8 mouse cellular contexts compared by ENCODE assay signal in genomic region chr10:94943401-94943845, GRCm38 (mm10). TPM values are rescaled to one million over a fixed set of nuclear protein-coding genes. Genes with fewer than 3 reads are reported as not detected.
DNase-seq lines count a peak whose midpoint lies in the region; ATAC-seq and TF ChIP-seq lines count a peak whose summit lies in the region.

No protein-coding gene starts in this region.

- H3K9me3 ChIP-seq in forebrain, embryonic 14.5 days (replicated peaks; ENCODE audit: control insufficient read depth, low read length), result no peaks in the 10 kb centered on the region
- no peaks in the 10 kb centered on the region for H3K9me3 ChIP-seq in hindbrain, embryonic 13.5 days
- H3K9me3 ChIP-seq in limb, embryonic 14.5 days (ENCODE audit: control insufficient read depth, low read length), result no peaks in the 10 kb centered on the region
- H3K9me3 ChIP-seq in midbrain, embryonic 13.5 days, result no peaks in the 10 kb centered on the region
- H3K9me3 ChIP-seq in stomach, embryonic 16.5 days (replicated peaks; ENCODE audit: control insufficient read depth, low read length), result no peaks in the 10 kb centered on the region

- H3K27me3 ChIP-seq in forebrain, embryonic 14.5 days (replicated peaks; ENCODE audit: control insufficient read depth, insufficient read depth, low read length), result no peaks in the 10 kb centered on the region
- 0 out of 2 replicates have a peak, but pooled peaks cover 12% of the 10 kb centered on the region for H3K27me3 ChIP-seq in hindbrain, embryonic 13.5 days
- peaks cover 49% of the 10 kb centered on the region for H3K27me3 ChIP-seq in limb, embryonic 14.5 days (ENCODE audit: control insufficient read depth, insufficient read depth, low read length)
- H3K27me3 ChIP-seq in midbrain, embryonic 13.5 days, result peaks cover 13% of the 10 kb centered on the region
- H3K27me3 ChIP-seq in stomach, embryonic 16.5 days (ENCODE audit: control insufficient read depth, insufficient read depth, low read length), result peaks cover 25% of the 10 kb centered on the region

- no peak for TF ChIP-seq CTCF in bone marrow, adult 2 months (IDR thresholded peaks at IDR 0.05; ENCODE audit: control insufficient read depth, insufficient read depth, low read length)

- no peak for TF ChIP-seq POLR2A in bone marrow, adult 2 months (IDR thresholded peaks at IDR 0.05; ENCODE audit: borderline replicate concordance, control insufficient read depth, low read depth, low read length)
- no peak for TF ChIP-seq POLR2A in limb, embryonic 14.5 days (IDR thresholded peaks at IDR 0.05; ENCODE audit: borderline replicate concordance, extremely low read depth, insufficient read depth, insufficient read length)

- peaks cover 5% of the 10 kb centered on the region for H3K4me1 ChIP-seq in bone marrow, adult 2 months (ENCODE audit: control insufficient read depth, insufficient read depth, low read length)
- peaks cover 35% of the 10 kb centered on the region for H3K4me1 ChIP-seq in forebrain, embryonic 14.5 days (ENCODE audit: control insufficient read depth, insufficient read depth, low read length)
- peaks cover 58% of the 10 kb centered on the region for H3K4me1 ChIP-seq in hindbrain, embryonic 13.5 days (replicated peaks)
- peaks cover 14% of the 10 kb centered on the region for H3K4me1 ChIP-seq in limb, embryonic 14.5 days (ENCODE audit: control insufficient read depth, insufficient read depth, low read length)
- peaks cover 62% of the 10 kb centered on the region for H3K4me1 ChIP-seq in midbrain, embryonic 13.5 days (replicated peaks)
- H3K4me1 ChIP-seq in stomach, embryonic 16.5 days (ENCODE audit: control insufficient read depth, insufficient read depth, low read length), result peaks cover 20% of the 10 kb centered on the region

- H3K9ac ChIP-seq in forebrain, embryonic 14.5 days (ENCODE audit: low read length), result peak overlapping the region; percentile 91
- H3K9ac ChIP-seq in hindbrain, embryonic 13.5 days, result peak overlapping the region; percentile 92
- peak overlapping the region; percentile 66 for H3K9ac ChIP-seq in limb, embryonic 14.5 days (ENCODE audit: low read depth, low read length, severe bottlenecking)
- H3K9ac ChIP-seq in midbrain, embryonic 13.5 days (replicated peaks), result peak overlapping the region; percentile 91
- peak overlapping the region; percentile 75 for H3K9ac ChIP-seq in stomach, embryonic 16.5 days (ENCODE audit: low read length)

- peak overlapping the region; percentile 96 for H3K4me3 ChIP-seq in bone marrow, adult 2 months (replicated peaks; ENCODE audit: control insufficient read depth, low read depth, low read length)
- H3K4me3 ChIP-seq in forebrain, embryonic 14.5 days (ENCODE audit: low read depth, low read length), result peak overlapping the region; percentile 75
- peak overlapping the region; percentile 81 for H3K4me3 ChIP-seq in hindbrain, embryonic 13.5 days
- peak overlapping the region; percentile 60 for H3K4me3 ChIP-seq in limb, embryonic 14.5 days (replicated peaks; ENCODE audit: low read length)
- peak overlapping the region; percentile 83 for H3K4me3 ChIP-seq in midbrain, embryonic 13.5 days (replicated peaks)
- H3K4me3 ChIP-seq in stomach, embryonic 16.5 days (replicated peaks; ENCODE audit: low read length), result peak overlapping the region; percentile 73

- peak overlapping the region; percentile 81 for H3K4me2 ChIP-seq in forebrain, embryonic 14.5 days (ENCODE audit: low read length)
- peak overlapping the region; percentile 84 for H3K4me2 ChIP-seq in hindbrain, embryonic 13.5 days
- H3K4me2 ChIP-seq in limb, embryonic 14.5 days (replicated peaks; ENCODE audit: low read depth, low read length, severe bottlenecking), result peak overlapping the region; percentile 96
- peak overlapping the region; percentile 73 for H3K4me2 ChIP-seq in midbrain, embryonic 13.5 days (replicated peaks)
- H3K4me2 ChIP-seq in stomach, embryonic 16.5 days (ENCODE audit: low read depth, low read length), result peak overlapping the region; percentile 91

- peak; percentile 33 to 63 for DNase-seq in heart, adult 18-20 months
- DNase-seq in heart, postnatal 25 days (ENCODE audit: low spot score), result no peak
- peak; percentile 64 for DNase-seq in forebrain, embryonic 14.5 days (ENCODE audit: low spot score)
- DNase-seq in limb, embryonic 14.5 days (ENCODE audit: low spot score), result peak; percentile 20

- peak; percentile 18; the same call in 1 of the 2 replicates for ATAC-seq in forebrain, embryonic 14.5 days
- ATAC-seq in hindbrain, embryonic 13.5 days (ENCODE audit: low FRiP score), result peak; percentile 2
- ATAC-seq in limb, embryonic 14.5 days (ENCODE audit: low FRiP score, low read depth), result 0 out of 2 replicates have a peak, but pooled peaks have one; percentile 10
- ATAC-seq in midbrain, embryonic 13.5 days, result peak; percentile 8
- ATAC-seq in stomach, embryonic 16.5 days (ENCODE audit: insufficient read depth, low FRiP score), result peak; percentile 14; the same call in 1 of the 2 replicates

- intact Hi-C loops in heart, postnatal 25 days (cut with DNase I), result loop anchor here (10.0 kb wide), 1 partner anchor 139 kb away; no protein-coding TSS in a partner anchor

- WGBS in bone marrow, adult 2 months, result under 1% methylated on average over 26 of the region's 26 CpGs
- WGBS in forebrain, embryonic 14.5 days, result under 1% methylated on average over 26 of the region's 26 CpGs
- under 1% methylated on average over 26 of the region's 26 CpGs for WGBS in hindbrain, embryonic 13.5 days
- WGBS in limb, embryonic 14.5 days, result 0% methylated on average over 26 of the region's 26 CpGs
- under 1% methylated on average over 26 of the region's 26 CpGs for WGBS in midbrain, embryonic 13.5 days
- under 1% methylated on average over 26 of the region's 26 CpGs for WGBS in stomach, embryonic 16.5 days

- H3K36me3 ChIP-seq in forebrain, embryonic 14.5 days (ENCODE audit: control insufficient read depth, insufficient read depth, low read length), result no peaks in the 10 kb centered on the region
- no peaks in the 10 kb centered on the region for H3K36me3 ChIP-seq in hindbrain, embryonic 13.5 days
- no peaks in the 10 kb centered on the region for H3K36me3 ChIP-seq in limb, embryonic 14.5 days (ENCODE audit: control insufficient read depth, insufficient read depth, low read length)
- H3K36me3 ChIP-seq in midbrain, embryonic 13.5 days, result no peaks in the 10 kb centered on the region
- no peaks in the 10 kb centered on the region for H3K36me3 ChIP-seq in stomach, embryonic 16.5 days (ENCODE audit: control insufficient read depth, insufficient read depth, low read length)

- H3K27ac ChIP-seq in bone marrow, adult 2 months (ENCODE audit: control insufficient read depth, insufficient read depth, low read depth, low read length, poor library complexity), result peak overlapping the region; percentile 91
- peak overlapping the region; percentile 95; the same call in 1 of the 2 replicates for H3K27ac ChIP-seq in forebrain, embryonic 14.5 days (ENCODE audit: low read depth, low read length)
- peak overlapping the region; percentile 96 for H3K27ac ChIP-seq in hindbrain, embryonic 13.5 days
- H3K27ac ChIP-seq in limb, embryonic 14.5 days (replicated peaks; ENCODE audit: low read depth, low read length), result no peak overlapping the region
- H3K27ac ChIP-seq in midbrain, embryonic 13.5 days, result peak overlapping the region; percentile 97
- no peak overlapping the region for H3K27ac ChIP-seq in stomach, embryonic 16.5 days (ENCODE audit: low read length)

RNA-seq across cellular contexts. Expression of gene Plxnc1, which starts 1.2 kb away (rescaled TPM):
- total RNA-seq in heart, adult 18-20 months (2021), result 1 to 10 TPM; 1.8 to 3.4 TPM
- total RNA-seq in heart, postnatal 25 days (2021), result 1 to 10 TPM; 2.0 to 2.6 TPM
- polyA plus RNA-seq in bone marrow, adult 2 months (2011; ENCODE audit: insufficient read depth, insufficient read length, low replicate concordance, missing spikeins), result 4.2 and 16.4 TPM in 2 replicates
- polyA plus RNA-seq in forebrain, embryonic 14.5 days (2014; fragmentation: Nextera tagmentation; extraction: Ambion mirVana), result 14.4 and 15.0 TPM in 2 replicates
- 6.8 and 7.3 TPM in 2 replicates for polyA plus RNA-seq in hindbrain, embryonic 13.5 days (2015; fragmentation: Nextera tagmentation; extraction: Ambion mirVana)
- 4.2 and 4.7 TPM in 2 replicates for polyA plus RNA-seq in limb, embryonic 14.5 days (2012; rRNA removed)
- 3.0 and 3.6 TPM in 2 replicates for polyA plus RNA-seq in limb, embryonic 14.5 days (2014; fragmentation: Nextera tagmentation; extraction: Ambion mirVana)
- 8.7 and 9.4 TPM in 2 replicates for polyA plus RNA-seq in midbrain, embryonic 13.5 days (2015; fragmentation: Nextera tagmentation; extraction: Ambion mirVana)
- 1.2 and 1.9 TPM in 2 replicates for polyA plus RNA-seq in stomach, embryonic 16.5 days (2015; fragmentation: Nextera tagmentation; extraction: Ambion mirVana)

Comparison
In these comparisons a context has a peak if more than half of its experiments do, and no peak if none do; other contexts are left out.
1. H3K27ac ChIP-seq: peak in bone marrow, adult 2 months (single experiment), forebrain, embryonic 14.5 days (single experiment), hindbrain, embryonic 13.5 days (single experiment) and midbrain, embryonic 13.5 days (single experiment); none in limb, embryonic 14.5 days (single experiment) and stomach, embryonic 16.5 days (single experiment).
2. Peak in every context shown above with its lines, with median percentiles within 50 percentile points of each other: H3K4me3 ChIP-seq, ATAC-seq, H3K4me2 ChIP-seq and H3K9ac ChIP-seq.